Mouse (Mus musculus) CH12.LX (cell line): Measurements from ENCODE around the gene Irgc1. TPM values are rescaled to one million over a fixed set of nuclear protein-coding genes. Genes with fewer than 3 reads are reported as not detected.

Experiments
- DNase-seq: peaks from one replicate; pipeline ENCODE4 v3.0.0-alpha.2; 2013; ENCODE audit errors: extremely low read depth
- H3K27ac ChIP-seq: 2 replicates; pipeline ENCODE4 v1.5.1; 2012; ENCODE audit warnings: low read depth, mild to moderate bottlenecking, control low read depth, moderate library complexity; ENCODE audit not compliant: insufficient read depth
- H3K27me3 ChIP-seq: replicated peaks from 2 replicates; pipeline ENCODE3; 2012; ENCODE audit warnings: inconsistent platforms
- H3K36me3 ChIP-seq, 2 experiments: replicated peaks in 1 of 2; 2 replicates each; pipeline versions ENCODE3 to v1.6.1; 2012; ENCODE audit warnings: inconsistent platforms in 1 of 2, low read length in 1 of 2, mild to moderate bottlenecking in 1 of 2, mixed read lengths in 1 of 2, moderate library complexity in 1 of 2; ENCODE audit not compliant: control insufficient read depth in 1 of 2, insufficient read depth in 1 of 2
- H3K4me1 ChIP-seq, 2 experiments: 2 replicates each; pipeline ENCODE4 v1.6.1; 2012; ENCODE audit warnings: inconsistent platforms in 1 of 2, moderate library complexity in 1 of 2; ENCODE audit not compliant: insufficient read depth in 2 of 2, control insufficient read depth in 1 of 2
- H3K4me2 ChIP-seq: 2 replicates; pipeline ENCODE4 v1.6.1; 2012; ENCODE audit warnings: low read depth, mild to moderate bottlenecking, control low read depth; ENCODE audit not compliant: poor library complexity, insufficient read depth, severe bottlenecking
- H3K4me3 ChIP-seq, 3 experiments: fragments of 150-350 bp in 1 of 3; sonication (generic) in 1 of 3; replicated peaks in 1 of 3; 2 replicates each; pipeline versions ENCODE3 to v1.5.1; 2011 to 2012; ENCODE audit warnings: low read depth in 2 of 3, low read length in 2 of 3, mild to moderate bottlenecking in 2 of 3, moderate library complexity in 2 of 3, control low read depth in 1 of 3, improper control_type of control experiment in 1 of 3, inconsistent platforms in 1 of 3, mixed read lengths in 1 of 3; ENCODE audit not compliant: poor library complexity in 1 of 3
- H3K79me2 ChIP-seq: replicated peaks from 2 replicates; pipeline ENCODE4 v1.6.1; 2012; ENCODE audit warnings: mild to moderate bottlenecking, moderate library complexity; ENCODE audit not compliant: control insufficient read depth, poor library complexity, insufficient read depth, severe bottlenecking; ENCODE audit errors: extremely low read depth
- H3K9ac ChIP-seq: 2 replicates; pipeline ENCODE4 v1.6.1; 2012; ENCODE audit warnings: low read depth, mild to moderate bottlenecking, control low read depth, moderate library complexity; ENCODE audit not compliant: insufficient read depth
- H3K9me3 ChIP-seq: replicated peaks from 2 replicates; pipeline ENCODE3; 2012; ENCODE audit warnings: low read length, inconsistent platforms, mixed read lengths
- ETS1 ChIP-seq: conservative IDR thresholded peaks from 2 replicates; pipeline ENCODE4 v1.6.1; 2012; ENCODE audit warnings: low read depth, mild to moderate bottlenecking, inconsistent platforms, low read length, improper control_type of control experiment, moderate library complexity
- GABPA ChIP-seq: IDR thresholded peaks from 2 replicates; pipeline ENCODE4 v1.6.1; 2012; ENCODE audit warnings: low read depth, low read length, improper control_type of control experiment, inconsistent platforms; ENCODE audit not compliant: insufficient replicate concordance
- JUN ChIP-seq: IDR thresholded peaks from 2 replicates; pipeline ENCODE4 v1.6.1; 2011; ENCODE audit warnings: low read depth, mild to moderate bottlenecking, low read length, improper control_type of control experiment, moderate library complexity; ENCODE audit not compliant: insufficient read depth
- KAT2A ChIP-seq: IDR thresholded peaks from 2 replicates; pipeline ENCODE4 v1.6.1; 2012; ENCODE audit warnings: low read length, improper control_type of control experiment, inconsistent platforms; ENCODE audit not compliant: insufficient replicate concordance
- MAFK ChIP-seq: IDR thresholded peaks from 2 replicates; pipeline ENCODE4 v1.6.1; 2011; ENCODE audit warnings: low read length, improper control_type of control experiment; ENCODE audit not compliant: insufficient replicate concordance
- MAZ ChIP-seq: IDR thresholded peaks from 2 replicates; pipeline ENCODE4 v1.6.1; 2012; ENCODE audit warnings: low read depth, mild to moderate bottlenecking, inconsistent platforms, low read length, improper control_type of control experiment, moderate library complexity
- MXI1 ChIP-seq: IDR thresholded peaks from 2 replicates; pipeline ENCODE4 v1.6.1; 2011; ENCODE audit warnings: mild to moderate bottlenecking, low read depth, low read length, improper control_type of control experiment
- MYC ChIP-seq: IDR thresholded peaks from 2 replicates; pipeline ENCODE4 v1.6.1; 2011; ENCODE audit warnings: low read depth, mild to moderate bottlenecking, improper control_type of control experiment, low read length
- NRF1 ChIP-seq: IDR thresholded peaks from 2 replicates; pipeline ENCODE4 v1.6.1; 2014; ENCODE audit warnings: low read depth, mild to moderate bottlenecking, inconsistent platforms, low read length, improper control_type of control experiment, moderate library complexity
- RCOR1 ChIP-seq: conservative IDR thresholded peaks from 2 replicates; pipeline ENCODE4 v1.6.1; 2012; ENCODE audit warnings: low read depth, mild to moderate bottlenecking, inconsistent platforms, low read length, improper control_type of control experiment
- ZKSCAN1 ChIP-seq: IDR thresholded peaks from 2 replicates; pipeline ENCODE4 v1.6.1; 2012; ENCODE audit warnings: low read depth, inconsistent platforms, low read length, improper control_type of control experiment, borderline replicate concordance
- ZNF384 ChIP-seq: IDR thresholded peaks from 2 replicates; pipeline ENCODE4 v1.6.1; 2012; ENCODE audit warnings: low read depth, low read length, improper control_type of control experiment, inconsistent platforms
- dilution Hi-C: fragments of 300-500 bp; cut with MboI; formaldehyde crosslinking; loops from 2 replicates; pipeline ENCODE4 v1.14.3; 2020; ENCODE audit warnings: low sequenced_read_pairs; ENCODE audit not compliant: extremely low pct_unique_long_range_greater_than_20kb, extremely low pct_ligation_motif_present
- in situ Hi-C: fragments of 300-500 bp; cut with MboI; formaldehyde crosslinking; loops from 3 replicates; pipeline ENCODE4 v1.14.3; 2019; ENCODE audit warnings: low sequenced_read_pairs, low pct_ligation_motif_present, low pct_unique_long_range_greater_than_20kb, mixed read lengths
- polyA plus RNA-seq: library from polyadenylated mRNA; unstranded; fragments of >175 nt; gene quantifications from 2 replicates; pipeline ENCODE4 v1.2.1, GENCODE M21; 2012; ENCODE audit warnings: low read depth; ENCODE audit not compliant: insufficient read length
- total RNA-seq, 2 experiments: library from RNA; depleted of rRNA; stranded (reverse); fragments of 300-350 nt in 1 of 2; fragments of >200 nt in 1 of 2; gene quantifications; 2 replicates each; pipeline ENCODE4 v1.2.3; 2012 to 2014

Irgc1 gene
- total and polyA plus RNA-seq, 3 experiments: not detected

DNA sequence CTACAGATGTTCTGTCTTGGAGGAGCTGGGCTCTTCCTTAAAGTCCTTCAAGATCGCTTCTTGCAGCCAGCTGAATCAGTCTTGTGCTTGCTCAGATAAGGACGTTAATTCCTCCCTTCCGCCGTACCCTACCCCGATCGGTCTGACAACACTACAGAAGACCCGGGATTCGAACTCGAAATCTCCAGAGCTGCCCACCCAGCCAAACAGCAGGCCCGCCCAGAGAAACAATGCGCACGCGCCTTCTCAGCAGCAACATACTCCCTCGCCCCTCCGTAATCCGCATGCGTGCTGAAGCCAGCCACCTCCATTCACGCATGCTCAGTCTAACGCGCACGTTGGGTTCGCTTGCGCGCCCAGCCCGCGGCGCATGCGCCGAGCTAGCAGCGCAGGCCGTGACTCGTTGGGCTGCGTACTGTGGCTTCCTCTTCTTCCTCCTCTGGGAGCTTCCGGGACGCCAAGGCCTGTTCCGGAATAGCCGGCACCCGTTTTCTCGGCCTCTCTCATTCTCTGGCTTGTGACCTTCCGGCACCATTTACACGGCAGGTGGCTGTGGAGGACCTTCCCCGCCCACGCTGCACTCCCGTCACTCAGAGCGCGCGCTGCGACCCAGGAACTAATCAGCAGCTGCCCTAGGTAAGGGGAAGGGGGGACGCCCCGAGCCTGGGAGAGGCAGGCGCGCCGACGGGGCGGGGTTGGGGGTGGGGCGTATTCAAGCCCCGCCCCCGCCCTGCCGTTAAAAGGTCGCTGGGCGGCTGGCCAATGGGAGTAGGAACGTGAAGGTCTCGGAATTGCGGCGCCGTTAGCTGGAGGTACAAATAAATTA, 52.6 kb downstream of the Irgc1 start, which contains the start of gene Smg9 (continued):
- peak; percentile 62 for TF ChIP-seq MXI1

DNA sequence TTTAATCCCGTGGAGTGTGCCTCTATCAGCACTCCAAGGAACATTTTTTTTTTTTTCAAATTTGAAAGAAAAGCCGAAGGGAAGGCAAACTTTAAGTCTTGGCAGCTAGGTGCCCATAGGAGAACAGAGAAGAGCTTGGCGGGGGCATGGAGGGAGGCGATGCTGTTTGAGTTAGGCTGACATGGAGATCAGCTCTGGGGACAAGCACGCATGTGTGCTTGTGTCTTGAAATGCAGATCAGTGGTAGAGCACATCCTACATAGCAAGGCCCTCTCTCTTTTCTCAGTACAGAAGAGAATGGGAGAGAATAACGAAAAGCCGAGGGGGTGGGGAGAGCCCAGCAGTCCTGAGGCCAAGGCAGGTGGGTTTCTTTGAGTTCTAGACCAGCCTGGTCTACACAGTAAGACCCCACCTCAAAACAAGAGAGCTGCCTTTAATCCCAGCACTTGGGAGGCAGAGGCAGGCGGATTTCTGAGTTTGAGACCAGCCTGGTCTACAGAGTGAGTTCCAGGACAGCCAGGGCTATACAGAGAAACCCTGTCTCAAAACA, 53.7 kb downstream of the Irgc1 start:
- no peak overlapping the region; the same call in 1 of the 2 replicates for H3K4me2 ChIP-seq
- 0 out of 2 replicates have a peak, but pooled peaks cover 5% of the 10 kb centered on the region for H3K79me2 ChIP-seq
- H3K4me1 ChIP-seq: peaks cover 2 to 31% of the 10 kb centered on the region in 2 experiments; a peak in 3 of 4 replicates
- in situ Hi-C loops: loop anchor here (25.0 kb wide), 1 partner anchor 436 kb away; the partner anchor contains the start of genes Vmn1r180 and Vmn1r181
- no peak overlapping the region for H3K4me3 ChIP-seq
- no peaks in the 10 kb centered on the region for H3K27me3 ChIP-seq
- peaks cover 3 to 27% of the 10 kb centered on the region in 2 experiments for H3K36me3 ChIP-seq
- TF ChIP-seq ZKSCAN1 (no peak), NRF1 (no peak), JUN (no peak), RCOR1 (no peak), MYC (no peak), KAT2A (no peak)
- dilution Hi-C loops: no loop called here
- H3K27ac ChIP-seq: no peak overlapping the region
- no peak overlapping the region for H3K9ac ChIP-seq
- H3K9me3 ChIP-seq: peaks cover 6% of the 10 kb centered on the region
- no peak for DNase-seq

DNA sequence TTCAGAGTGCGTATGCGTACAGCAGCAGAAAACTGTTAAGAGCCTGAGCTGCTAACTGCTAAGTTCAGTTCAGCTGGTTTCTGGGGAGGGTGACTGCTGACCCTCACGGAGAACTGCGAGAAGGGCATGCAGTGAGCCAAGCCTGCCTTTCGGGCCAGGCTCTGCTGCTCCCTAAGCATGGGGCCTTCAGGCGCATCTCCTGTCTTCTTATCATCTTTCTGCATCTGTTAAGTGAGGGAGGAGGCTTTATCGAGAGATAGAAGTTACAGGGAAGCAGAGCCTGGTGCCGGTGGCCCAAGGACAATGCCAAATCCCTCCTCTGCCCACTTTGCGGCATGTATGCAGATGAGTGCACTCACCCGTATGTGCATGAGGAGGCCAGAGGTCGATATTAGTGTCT, 55.3 kb downstream of the Irgc1 start:
- peaks cover 2 to 31% of the 10 kb centered on the region in 2 experiments; a peak in 3 of 4 replicates for H3K4me1 ChIP-seq
- H3K4me3 ChIP-seq: no peak overlapping the region
- no peaks in the 10 kb centered on the region for H3K9me3 ChIP-seq
- peaks cover 0 to 11% of the 10 kb centered on the region in 2 experiments for H3K36me3 ChIP-seq
- H3K27me3 ChIP-seq: no peaks in the 10 kb centered on the region
- dilution Hi-C loops: no loop called here
- H3K27ac ChIP-seq: no peak overlapping the region
- 0 out of 2 replicates have a peak, but pooled peaks cover 5% of the 10 kb centered on the region for H3K79me2 ChIP-seq
- TF ChIP-seq MAZ (no peak), ZNF384 (no peak), ETS1 (no peak), JUN (no peak), MAFK (no peak), NRF1 (no peak), GABPA (no peak)
- no peak overlapping the region for H3K4me2 ChIP-seq
- no peak for DNase-seq
- in situ Hi-C loops: loop anchor here (25.0 kb wide), 1 partner anchor 435 kb away; the partner anchor contains the start of genes Vmn1r180 and Vmn1r181
- no peak overlapping the region for H3K9ac ChIP-seq
